Mouse (Mus musculus) forebrain, embryonic 16.5 days (tissue): ENCODE measurements at regions not wholly inside any gene's neighbourhood (a gene's known extent, or its start where the extent isn't known, plus 50 kb on each side); places are given as distances from the start of the nearest gene placed in this dataset.

Experiments
- ATAC-seq: fragments of 200-750 bp; cut with Nextera tagmentation; 2 replicates; pipeline ENCODE4 v1.8.0; 2017; ENCODE audit warnings: mild to moderate bottlenecking, moderate library complexity
- H3K27ac ChIP-seq: fragments of 300-500 bp; sonication (generic); 2 replicates; pipeline ENCODE4 v1.5.1; 2014; ENCODE audit warnings: low read length, control low read depth
- H3K27me3 ChIP-seq: fragments of 300-500 bp; sonication (generic); replicated peaks from 2 replicates; pipeline ENCODE4 v1.6.1; 2014; ENCODE audit warnings: low read length; ENCODE audit not compliant: control insufficient read depth, insufficient read depth
- H3K36me3 ChIP-seq: fragments of 300-500 bp; sonication (generic); 2 replicates; pipeline ENCODE4 v1.6.1; 2014; ENCODE audit not compliant: control insufficient read depth, insufficient read depth
- H3K4me1 ChIP-seq: fragments of 300-500 bp; sonication (generic); replicated peaks from 2 replicates; pipeline ENCODE4 v1.6.1; 2014; ENCODE audit warnings: low read length; ENCODE audit not compliant: control insufficient read depth, insufficient read depth
- H3K4me2 ChIP-seq: fragments of 300-500 bp; sonication (generic); 2 replicates; pipeline ENCODE4 v1.6.1; 2014; ENCODE audit warnings: mild to moderate bottlenecking, low read length, control low read depth
- H3K4me3 ChIP-seq: fragments of 300-500 bp; sonication (generic); replicated peaks from 2 replicates; pipeline ENCODE4 v1.5.1; 2014; ENCODE audit warnings: mild to moderate bottlenecking, low read length, control low read depth
- H3K9ac ChIP-seq: fragments of 300-500 bp; sonication (generic); replicated peaks from 2 replicates; pipeline ENCODE4 v1.6.1; 2014; ENCODE audit warnings: low read depth, low read length, control low read depth
- H3K9me3 ChIP-seq: fragments of 300-500 bp; sonication (generic); 2 replicates; pipeline ENCODE4 v1.6.1; 2016; ENCODE audit warnings: low read length; ENCODE audit not compliant: control insufficient read depth
- WGBS: fragments of 180-500 bp; shearing (Covaris S2); extraction: QIAGEN DNeasy Blood & Tissue Kit; methylation state at CpG from one replicate; pipeline ENCODE4 v1.1.7; 2014; 5-methylcytosine and 5-hydroxymethylcytosine counted together

- Histone ChIP-seq H3K4me2 (no peak overlapping the region), H3K36me3 (no peaks in the 10 kb centered on the region), H3K9me3 (no peaks in the 10 kb centered on the region), H3K4me1 (peaks cover 9% of the 10 kb centered on the region), H3K4me3 (no peak overlapping the region), H3K27me3 (no peaks in the 10 kb centered on the region), H3K27ac (no peak overlapping the region), H3K9ac (no peak overlapping the region)
- WGBS = 17% methylated on average over 7 of the region's 7 CpGs
- peak; percentile 43 for ATAC-seq
Observed at GRCm38 (mm10) chr13:100950348-100951184, 117.3 kb upstream of the Slc30a5 start.

- H3K9ac ChIP-seq = no peak overlapping the region
- H3K27ac ChIP-seq = no peak overlapping the region
- H3K4me1 ChIP-seq = no peaks in the 10 kb centered on the region
- H3K4me2 ChIP-seq = no peak overlapping the region
- H3K27me3 ChIP-seq = no peaks in the 10 kb centered on the region
- no peak overlapping the region for H3K4me3 ChIP-seq
- H3K9me3 ChIP-seq = no peaks in the 10 kb centered on the region
- ATAC-seq = no peak
- no peaks in the 10 kb centered on the region for H3K36me3 ChIP-seq
- 45% methylated on average over 5 of the region's 5 CpGs for WGBS
Observed at GRCm38 (mm10) chr13:100943206-100943848, 110.1 kb upstream of the Slc30a5 start.

GRCm38 (mm10) chr13:100940791-100941190 is 107.6 kb upstream of the Slc30a5 start:
- no peak overlapping the region for H3K27ac ChIP-seq
- ATAC-seq = no peak
- no peak overlapping the region for H3K9ac ChIP-seq
- WGBS = 82% methylated on average over 13 of the region's 13 CpGs
- H3K4me2 ChIP-seq = no peak overlapping the region
- H3K36me3 ChIP-seq = no peaks in the 10 kb centered on the region
- no peaks in the 10 kb centered on the region for H3K27me3 ChIP-seq
- H3K4me3 ChIP-seq = no peak overlapping the region
- no peaks in the 10 kb centered on the region for H3K4me1 ChIP-seq
- H3K9me3 ChIP-seq = no peaks in the 10 kb centered on the region

- Histone ChIP-seq H3K4me3 (no peak overlapping the region), H3K27me3 (no peaks in the 10 kb centered on the region), H3K27ac (no peak overlapping the region), H3K4me2 (no peak overlapping the region), H3K9ac (no peak overlapping the region), H3K36me3 (no peaks in the 10 kb centered on the region), H3K4me1 (no peaks in the 10 kb centered on the region), H3K9me3 (no peaks in the 10 kb centered on the region)
- 38% methylated on average over 4 of the region's 4 CpGs for WGBS
- peak; percentile 43 for ATAC-seq
Observed at GRCm38 (mm10) chr13:100939677-100940076, 106.5 kb upstream of the Slc30a5 start.

- WGBS = 92% methylated on average over 8 of the region's 8 CpGs
- no peak for ATAC-seq
- H3K9ac ChIP-seq = no peak overlapping the region
- H3K27ac ChIP-seq = no peak overlapping the region
- H3K36me3 ChIP-seq = no peaks in the 10 kb centered on the region
- no peak overlapping the region for H3K4me3 ChIP-seq
- no peaks in the 10 kb centered on the region for H3K9me3 ChIP-seq
- no peak overlapping the region for H3K4me2 ChIP-seq
- no peaks in the 10 kb centered on the region for H3K4me1 ChIP-seq
- H3K27me3 ChIP-seq = no peaks in the 10 kb centered on the region
Observed at GRCm38 (mm10) chr13:100933265-100933664, 100.0 kb upstream of the Slc30a5 start.

- Histone ChIP-seq H3K4me1 (no peaks in the 10 kb centered on the region), H3K36me3 (no peaks in the 10 kb centered on the region)
- ATAC-seq = no peak
Observed at GRCm38 (mm10) chr13:100899566-100899965, 66.3 kb upstream of the Slc30a5 start.

GRCm38 (mm10) chr13:100893871-100894270 is 60.6 kb upstream of the Slc30a5 start:
- no peak overlapping the region for H3K4me2 ChIP-seq
- H3K4me3 ChIP-seq = no peak overlapping the region
- H3K4me1 ChIP-seq = peaks cover 6% of the 10 kb centered on the region
- H3K9me3 ChIP-seq = no peaks in the 10 kb centered on the region
- no peak for ATAC-seq
- no peak overlapping the region for H3K27ac ChIP-seq
- 91% methylated on average over 9 of the region's 9 CpGs for WGBS
- H3K9ac ChIP-seq = no peak overlapping the region
- H3K27me3 ChIP-seq = no peaks in the 10 kb centered on the region
- no peaks in the 10 kb centered on the region for H3K36me3 ChIP-seq

More at GRCm38 (mm10) chr13:100899566-100899965, 66.3 kb upstream of the Slc30a5 start:
- no peak overlapping the region for H3K27ac ChIP-seq
- no peak overlapping the region for H3K9ac ChIP-seq
- H3K9me3 ChIP-seq = no peaks in the 10 kb centered on the region
- H3K27me3 ChIP-seq = no peaks in the 10 kb centered on the region
- no peak overlapping the region for H3K4me3 ChIP-seq
- no peak overlapping the region for H3K4me2 ChIP-seq
- WGBS = 88% methylated on average over 2 of the region's 2 CpGs

GRCm38 (mm10) chr13:100893096-100893495 is 59.9 kb upstream of the Slc30a5 start:
- H3K27me3 ChIP-seq = no peaks in the 10 kb centered on the region
- no peak overlapping the region for H3K4me3 ChIP-seq
- peak overlapping the region; percentile 54 for H3K4me2 ChIP-seq
- no peak overlapping the region for H3K27ac ChIP-seq
- ATAC-seq = peak; percentile 31; the same call in 1 of the 2 replicates
- no peaks in the 10 kb centered on the region for H3K9me3 ChIP-seq
- H3K9ac ChIP-seq = no peak overlapping the region
- no peaks in the 10 kb centered on the region for H3K36me3 ChIP-seq
- peaks cover 6% of the 10 kb centered on the region for H3K4me1 ChIP-seq
- WGBS = 83% methylated on average over 1 of the region's 1 CpGs

- H3K27me3 ChIP-seq = no peaks in the 10 kb centered on the region
- H3K4me3 ChIP-seq = peak overlapping the region; percentile 31
- no peak overlapping the region for H3K27ac ChIP-seq
- H3K9ac ChIP-seq = no peak overlapping the region
- no peaks in the 10 kb centered on the region for H3K9me3 ChIP-seq
- no peaks in the 10 kb centered on the region for H3K36me3 ChIP-seq
- WGBS = 9% methylated on average over 13 of the region's 13 CpGs
- peaks cover 6% of the 10 kb centered on the region for H3K4me1 ChIP-seq
- ATAC-seq = peak; percentile 51
- peak overlapping the region; percentile 54 for H3K4me2 ChIP-seq
Observed at GRCm38 (mm10) chr13:100892647-100893071, 59.4 kb upstream of the Slc30a5 start.
